Mouse (Mus musculus) CH12.LX (cell line): Measurements from ENCODE around the gene Gm17334.

Experiments
- CHD2 ChIP-seq: IDR thresholded peaks from 2 replicates; pipeline ENCODE4 v1.6.1; 2011; ENCODE audit warnings: low read length, improper control_type of control experiment
- CTCF ChIP-seq, 2 experiments: IDR thresholded peaks in 1 of 2; conservative IDR thresholded peaks in 1 of 2; 2 replicates each; pipeline ENCODE4 v1.5.1; 2011 to 2012; ENCODE audit warnings: low read depth in 2 of 2, low read length in 2 of 2, improper control_type of control experiment in 1 of 2, inconsistent platforms in 1 of 2, mild to moderate bottlenecking in 1 of 2, moderate library complexity in 1 of 2
- ELF1 ChIP-seq: IDR thresholded peaks from 2 replicates; pipeline ENCODE4 v1.6.1; 2014; ENCODE audit warnings: low read depth, mild to moderate bottlenecking, inconsistent platforms, low read length, improper control_type of control experiment
- EP300 ChIP-seq: IDR thresholded peaks from 2 replicates; pipeline ENCODE4 v1.6.1; 2011; ENCODE audit warnings: low read length, improper control_type of control experiment
- HCFC1 ChIP-seq: IDR thresholded peaks from 2 replicates; pipeline ENCODE4 v1.6.1; 2012; ENCODE audit warnings: low read depth, mild to moderate bottlenecking, inconsistent platforms, low read length, improper control_type of control experiment
- JUND ChIP-seq: conservative IDR thresholded peaks from 2 replicates; pipeline ENCODE4 v1.6.1; 2011; ENCODE audit warnings: low read depth, low read length, improper control_type of control experiment
- MXI1 ChIP-seq: IDR thresholded peaks from 2 replicates; pipeline ENCODE4 v1.6.1; 2011; ENCODE audit warnings: mild to moderate bottlenecking, low read depth, low read length, improper control_type of control experiment
- MYC ChIP-seq: IDR thresholded peaks from 2 replicates; pipeline ENCODE4 v1.6.1; 2011; ENCODE audit warnings: low read depth, mild to moderate bottlenecking, improper control_type of control experiment, low read length
- POLR2A ChIP-seq: IDR thresholded peaks from 2 replicates; pipeline ENCODE4 v1.6.1; 2011; ENCODE audit warnings: low read depth, mild to moderate bottlenecking, improper control_type of control experiment, low read length
- RCOR1 ChIP-seq: conservative IDR thresholded peaks from 2 replicates; pipeline ENCODE4 v1.6.1; 2012; ENCODE audit warnings: low read depth, mild to moderate bottlenecking, inconsistent platforms, low read length, improper control_type of control experiment
- USF2 ChIP-seq: conservative IDR thresholded peaks from 2 replicates; pipeline ENCODE4 v1.6.1; 2011; ENCODE audit warnings: low read depth, low read length, improper control_type of control experiment

GRCm38 (mm10) chr11:53771001-53771744 is 1.8 kb downstream of the Gm17334 start:
- TF ChIP-seq JUND (no peak), EP300 (no peak), ELF1 (no peak), CTCF (conservative IDR thresholded peaks at IDR 0.05 in 1 of 2, IDR thresholded peaks at IDR 0.05 in 1 of 2; ENCODE audit: low read depth in 2 of 2, low read length in 2 of 2) (no peak), MXI1 (no peak), HCFC1 (no peak), USF2 (no peak), POLR2A (no peak), RCOR1 (no peak), CHD2 (0 out of 2 replicates have a peak, but pooled peaks have one; percentile 32), MYC (no peak)
